Comparison of ENCODE assay signal across 16 mouse cellular contexts in the genomic region with DNA sequence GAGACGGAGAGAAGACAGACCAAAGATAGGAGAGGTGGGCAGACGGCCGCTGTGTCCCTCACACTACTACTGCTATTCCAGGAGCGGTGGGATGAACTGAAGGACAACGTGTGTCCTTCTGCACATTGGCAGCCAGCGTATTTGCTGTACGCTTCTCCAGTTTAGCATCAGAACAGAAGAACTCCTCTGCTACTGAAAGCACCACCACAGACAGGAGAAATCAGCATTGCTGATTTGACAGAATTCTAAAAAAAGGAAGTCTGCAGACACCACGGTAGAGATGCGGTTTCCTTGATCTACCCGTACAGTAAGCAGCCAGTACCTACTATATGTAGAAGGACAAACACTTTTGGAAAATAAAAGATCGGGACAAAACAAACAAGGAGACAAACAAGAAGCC. TPM values are rescaled to one million over a fixed set of nuclear protein-coding genes. Genes with fewer than 3 reads are reported as not detected.
DNase-seq lines count a peak whose midpoint lies in the region; ATAC-seq and TF ChIP-seq lines count a peak whose summit lies in the region.
"Had no signal": no experiment of that assay in that cellular context is flagged by ENCODE, and none has a peak within 500 bp of the region (broad histone marks: within the 10 kb centered on the region; RNA-seq: fewer than 3 reads in every experiment).

No protein-coding gene starts in this region.

- TF ChIP-seq CTCF in MEL (IDR thresholded peaks at IDR 0.05 in 2 of 3, conservative IDR thresholded peaks at IDR 0.05 in 1 of 3; ENCODE audit: control insufficient read depth in 1 of 3, insufficient read depth in 1 of 3, low read depth in 2 of 3, low read length in 3 of 3, poor library complexity in 1 of 3, severe bottlenecking in 1 of 3): no peak

- no peak for TF ChIP-seq EP300 in MEL (IDR thresholded peaks at IDR 0.05; ENCODE audit: low read depth in 1 of 2, low read length in 2 of 2)

- no peak for TF ChIP-seq POLR2A in MEL (IDR thresholded peaks at IDR 0.05; ENCODE audit: control insufficient read depth in 1 of 2, insufficient read depth in 1 of 2, low read depth in 1 of 2, low read length in 2 of 2, poor library complexity in 1 of 2)

- peak overlapping the region; percentile 23 to 38; a peak in 3 of 4 replicates for H3K4me3 ChIP-seq in MEL (ENCODE audit: control insufficient read depth in 1 of 2, insufficient read depth in 1 of 2, low read depth in 2 of 2, low read length in 2 of 2)
- H3K4me3 ChIP-seq in hindbrain, embryonic 12.5 days: no peak overlapping the region
- H3K4me3 ChIP-seq: embryonic facial prominence, embryonic 12.5 days; forebrain, embryonic 10.5 days; hindbrain, embryonic 15.5 days had no signal

- H3K9me3 ChIP-seq in MEL (replicated peaks; ENCODE audit: insufficient read depth, low read length): no peaks in the 10 kb centered on the region
- H3K9me3 ChIP-seq in hindbrain, embryonic 12.5 days (replicated peaks): no peaks in the 10 kb centered on the region
- H3K9me3 ChIP-seq: embryonic facial prominence, embryonic 12.5 days; hindbrain, embryonic 15.5 days had no signal

- no peaks in the 10 kb centered on the region; a peak in 1 of 4 replicates for H3K36me3 ChIP-seq in MEL (ENCODE audit: control insufficient read depth in 1 of 2, insufficient read depth in 2 of 2, low read length in 2 of 2)
- H3K36me3 ChIP-seq in hindbrain, embryonic 12.5 days: no peaks in the 10 kb centered on the region
- H3K36me3 ChIP-seq: embryonic facial prominence, embryonic 12.5 days; forebrain, embryonic 10.5 days; hindbrain, embryonic 15.5 days had no signal

- no peak overlapping the region for H3K9ac ChIP-seq in MEL (ENCODE audit: control insufficient read depth, low read depth, low read length, poor library complexity, severe bottlenecking)
- no peak overlapping the region for H3K9ac ChIP-seq in hindbrain, embryonic 12.5 days
- H3K9ac ChIP-seq: embryonic facial prominence, embryonic 12.5 days; hindbrain, embryonic 15.5 days; liver, embryonic 14.5 days had no signal

- no peak overlapping the region for H3K4me2 ChIP-seq in hindbrain, embryonic 12.5 days (replicated peaks)
- H3K4me2 ChIP-seq: embryonic facial prominence, embryonic 12.5 days; hindbrain, embryonic 15.5 days had no signal

- intact Hi-C loops in left cerebral cortex, postnatal 14 days (cut with DNase I): loop anchor here (5.0 kb wide), 1 partner anchor 193 kb away; no protein-coding TSS in a partner anchor

- no peak overlapping the region for H3K27ac ChIP-seq in MEL (ENCODE audit: control insufficient read depth, low read depth, low read length)
- no peak overlapping the region for H3K27ac ChIP-seq in hindbrain, embryonic 12.5 days
- H3K27ac ChIP-seq: embryonic facial prominence, embryonic 12.5 days; forebrain, embryonic 10.5 days; hindbrain, embryonic 15.5 days; kidney, postnatal 0 days; liver, embryonic 14.5 days; macrophage had no signal

- H3K4me1 ChIP-seq in MEL (ENCODE audit: control insufficient read depth in 1 of 2, insufficient read depth in 2 of 2, low read length in 2 of 2): peaks cover 0 to 5% of the 10 kb centered on the region in 2 experiments; a peak in 2 of 4 replicates
- H3K4me1 ChIP-seq in hindbrain, embryonic 12.5 days: peaks cover 13% of the 10 kb centered on the region; the same call in 1 of the 2 replicates

- no peak for ATAC-seq in hindbrain, embryonic 12.5 days (ENCODE audit: low FRiP score)

- H3K27me3 ChIP-seq in MEL (ENCODE audit: control insufficient read depth in 1 of 2, insufficient read depth in 2 of 2, low read length in 2 of 2): no peaks in the 10 kb centered on the region
- H3K27me3 ChIP-seq in hindbrain, embryonic 12.5 days: peaks cover 23% of the 10 kb centered on the region

- peak; percentile 27 to 55 for DNase-seq in left cerebral cortex, postnatal 14 days (ENCODE audit: low spot score in 2 of 2)
- no peak for DNase-seq in left cerebral cortex, adult 11 months (ENCODE audit: low spot score)
- DNase-seq in MEL (ENCODE audit: low read depth, low spot score): peak; percentile 61
- peak; percentile 26 to 29 for DNase-seq in frontal cortex, postnatal 36 days (ENCODE audit: low spot score in 2 of 2)
- DNase-seq in thymus, postnatal 14 days: peak; percentile 42
- no peak for DNase-seq in lung, postnatal 4 days
- DNase-seq: gastrocnemius, postnatal 10 days; layer of hippocampus, postnatal 36 days; retina, postnatal 1 day had no signal

- H3K79me2 ChIP-seq in MEL (ENCODE audit: control insufficient read depth, insufficient read depth, low read length, poor library complexity): no peaks in the 10 kb centered on the region

- no peak for TF ChIP-seq RAD21 in MEL (IDR thresholded peaks at IDR 0.05; ENCODE audit: low read depth, low read length)

- 95% methylated on average over 11 of the region's 11 CpGs for WGBS in hindbrain, embryonic 12.5 days

TF ChIP-seq in MEL, 35 proteins besides CTCF, POLR2A, EP300 and RAD21:
- no peak for TF ChIP-seq UBTF (IDR thresholded peaks at IDR 0.05; ENCODE audit: borderline replicate concordance, insufficient read depth, low read depth, low read length)
- TF ChIP-seq MAFK (IDR thresholded peaks at IDR 0.05; ENCODE audit: borderline replicate concordance, low read depth, low read length): peak; percentile 90
- 0 out of 2 replicates have a peak, but pooled peaks have one; percentile 26 for TF ChIP-seq ETS1 (IDR thresholded peaks at IDR 0.05; ENCODE audit: low read depth, low read length)

RNA-seq across cellular contexts. Expression of a gene that starts 29.0 kb away (rescaled TPM):
- 10 to 100 TPM; 82.2 to 96.9 TPM for total RNA-seq in left cerebral cortex, postnatal 14 days (2021)
- 0.10 and 0.42 TPM in 2 replicates for total RNA-seq in MEL (2012; rRNA removed)
- polyA plus RNA-seq in MEL (2012; ENCODE audit: insufficient read depth in 1 of 2, insufficient read length in 2 of 2, low read depth in 1 of 2, low replicate concordance in 2 of 2, missing spikeins in 1 of 2): 1 to 10 TPM in 1 of 2 experiments, not detected in 1; 1.5 TPM
- 3.2 and 4.9 TPM in 2 replicates for polyA plus RNA-seq in hindbrain, embryonic 12.5 days (2016; fragmentation: Nextera tagmentation; extraction: Ambion mirVana)

Comparison
In these comparisons a context has a peak if more than half of its experiments do, and no peak if none do; other contexts are left out.
1. DNase-seq: peak in left cerebral cortex, postnatal 14 days (2 of 2), MEL (single experiment), frontal cortex, postnatal 36 days (2 of 2) and thymus, postnatal 14 days (single experiment); none in left cerebral cortex, adult 11 months (single experiment) and lung, postnatal 4 days (0 of 2).
2. RNA of a gene that starts 29.0 kb away (total RNA-seq): 82.2 to 96.9 TPM in left cerebral cortex, postnatal 14 days; 0.10 to 0.42 TPM in MEL; every median in the first group is over 10 times any median in the second.